Mouse (Mus musculus) embryonic facial prominence, embryonic 11.5 days (tissue): ENCODE data around the gene Aftph. TPM values are rescaled to one million over a fixed set of nuclear protein-coding genes. Genes with fewer than 3 reads are reported as not detected.

Experiments
- ATAC-seq: fragments of 200-750 bp; cut with Nextera tagmentation; replicated peaks from 2 replicates; pipeline ENCODE4 v1.8.0; 2017; ENCODE audit warnings: low read depth; ENCODE audit not compliant: insufficient number of reproducible peaks, low FRiP score, low TSS enrichment
- DNase-seq: peaks from one replicate; pipeline ENCODE4 v3.0.0-alpha.2; 2015; ENCODE audit warnings: low spot score
- H3K27ac ChIP-seq: fragments of 300-500 bp; sonication (generic); replicated peaks from 2 replicates; pipeline ENCODE4 v1.5.1; 2014; ENCODE audit warnings: mild to moderate bottlenecking, low read depth, low read length, control low read depth
- H3K27me3 ChIP-seq: fragments of 300-500 bp; sonication (generic); 2 replicates; pipeline ENCODE4 v1.6.1; 2014; ENCODE audit warnings: mild to moderate bottlenecking, low read length, moderate library complexity, mixed read lengths; ENCODE audit not compliant: control insufficient read depth, insufficient read depth
- H3K36me3 ChIP-seq: fragments of 300-500 bp; sonication (generic); replicated peaks from 2 replicates; pipeline ENCODE4 v1.6.1; 2014; ENCODE audit warnings: low read depth, mild to moderate bottlenecking, low read length, moderate library complexity, mixed read lengths; ENCODE audit not compliant: control insufficient read depth, insufficient read depth
- H3K4me1 ChIP-seq: fragments of 300-500 bp; sonication (generic); 2 replicates; pipeline ENCODE4 v1.6.1; 2014; ENCODE audit warnings: low read length, mixed read lengths; ENCODE audit not compliant: control insufficient read depth, insufficient read depth
- H3K4me2 ChIP-seq: fragments of 300-500 bp; sonication (generic); 2 replicates; pipeline ENCODE4 v1.6.1; 2014; ENCODE audit warnings: low read depth, mild to moderate bottlenecking, control low read depth, low read length, moderate library complexity
- H3K4me3 ChIP-seq: fragments of 300-500 bp; sonication (generic); 2 replicates; pipeline ENCODE4 v1.5.1; 2014; ENCODE audit warnings: low read depth, low read length, control low read depth
- H3K9ac ChIP-seq: fragments of 300-500 bp; sonication (generic); replicated peaks from 2 replicates; pipeline ENCODE4 v1.6.1; 2014; ENCODE audit warnings: mild to moderate bottlenecking, control low read depth, low read length
- H3K9me3 ChIP-seq: fragments of 300-500 bp; sonication (generic); replicated peaks from 2 replicates; pipeline ENCODE4 v1.6.1; 2016; ENCODE audit warnings: mild to moderate bottlenecking, low read length, inconsistent platforms, mixed read lengths; ENCODE audit not compliant: control insufficient read depth
- WGBS: fragments of 180-500 bp; shearing (Covaris S2); extraction: QIAGEN DNeasy Blood & Tissue Kit; methylation state at CpG from one replicate; pipeline ENCODE4 v1.1.7; 2014; 5-methylcytosine and 5-hydroxymethylcytosine counted together
- polyA plus RNA-seq: library from polyadenylated mRNA; unstranded; fragments of >200 nt; fragmentation: Nextera tagmentation; extraction: Ambion mirVana; gene quantifications from 2 replicates; pipeline ENCODE4 v1.2.1, GENCODE M21; 2014

Gene Aftph
- polyA plus RNA-seq, 1 experiment from 2014 or later, result 21.4 TPM

- DNase-seq (peak; percentile 53), ATAC-seq (0 out of 2 replicates have a peak, but pooled peaks have one; percentile 25)
- Histone ChIP-seq H3K4me2 (no peak overlapping the region), H3K27ac (no peak overlapping the region), H3K27me3 (no peaks in the 10 kb centered on the region), H3K4me1 (no peaks in the 10 kb centered on the region), H3K9me3 (no peaks in the 10 kb centered on the region), H3K4me3 (no peak overlapping the region), H3K36me3 (no peaks in the 10 kb centered on the region), H3K9ac (no peak overlapping the region)
- 28% methylated on average over 5 of the region's 5 CpGs for WGBS
Observed at GRCm38 (mm10) chr11:20663580-20664198, 77.7 kb downstream of the Aftph start.

- Histone ChIP-seq H3K27me3 (no peaks in the 10 kb centered on the region), H3K4me1 (no peaks in the 10 kb centered on the region), H3K4me3 (no peak overlapping the region), H3K4me2 (no peak overlapping the region), H3K27ac (no peak overlapping the region), H3K36me3 (no peaks in the 10 kb centered on the region), H3K9me3 (no peaks in the 10 kb centered on the region), H3K9ac (no peak overlapping the region)
- 65% methylated on average over 7 of the region's 7 CpGs for WGBS
- ATAC-seq (peak; percentile 16; the same call in 1 of the 2 replicates), DNase-seq (no peak)
Observed at GRCm38 (mm10) chr11:20662811-20663210, 78.6 kb downstream of the Aftph start.

GRCm38 (mm10) chr11:20661652-20662051, 79.7 kb downstream of the Aftph start:
- WGBS, result 34% methylated on average over 4 of the region's 4 CpGs
- H3K4me2 ChIP-seq, result no peak overlapping the region
- peaks cover 3% of the 10 kb centered on the region for H3K4me1 ChIP-seq
- DNase-seq (peak; percentile 45), ATAC-seq (no peak)
- no peak overlapping the region for H3K4me3 ChIP-seq
- no peaks in the 10 kb centered on the region for H3K9me3 ChIP-seq
- H3K36me3 ChIP-seq, result no peaks in the 10 kb centered on the region
- H3K27me3 ChIP-seq, result no peaks in the 10 kb centered on the region
- no peak overlapping the region for H3K9ac ChIP-seq
- H3K27ac ChIP-seq, result no peak overlapping the region

GRCm38 (mm10) chr11:20660111-20661097, 81.0 kb downstream of the Aftph start:
- no peak for DNase-seq
- no peaks in the 10 kb centered on the region for H3K36me3 ChIP-seq
- no peak overlapping the region for H3K4me3 ChIP-seq
- no peak for ATAC-seq
- no peak overlapping the region for H3K27ac ChIP-seq
- no peak overlapping the region for H3K4me2 ChIP-seq
- WGBS, result 80% methylated on average over 14 of the region's 14 CpGs
- H3K4me1 ChIP-seq, result peaks cover 12% of the 10 kb centered on the region
- H3K9me3 ChIP-seq, result no peaks in the 10 kb centered on the region
- H3K9ac ChIP-seq, result no peak overlapping the region
- H3K27me3 ChIP-seq, result no peaks in the 10 kb centered on the region

GRCm38 (mm10) chr11:20659094-20659493, 82.3 kb downstream of the Aftph start:
- WGBS, result 89% methylated on average over 3 of the region's 3 CpGs
- H3K27ac ChIP-seq, result no peak overlapping the region
- DNase-seq (no peak), ATAC-seq (no peak)
- H3K4me2 ChIP-seq, result no peak overlapping the region
- no peaks in the 10 kb centered on the region for H3K9me3 ChIP-seq
- no peak overlapping the region for H3K9ac ChIP-seq
- H3K4me3 ChIP-seq, result no peak overlapping the region
- H3K4me1 ChIP-seq, result peaks cover 12% of the 10 kb centered on the region
- no peaks in the 10 kb centered on the region for H3K36me3 ChIP-seq
- H3K27me3 ChIP-seq, result no peaks in the 10 kb centered on the region

GRCm38 (mm10) chr11:20656711-20657057, 84.7 kb downstream of the Aftph start:
- DNase-seq (peak; percentile 46), ATAC-seq (no peak; the same call in 1 of the 2 replicates)
- WGBS, result 12% methylated on average over 10 of the region's 10 CpGs
- peak overlapping the region; percentile 8; the same call in 1 of the 2 replicates for H3K4me3 ChIP-seq
- H3K27ac ChIP-seq, result peak overlapping the region; percentile 82
- H3K4me2 ChIP-seq, result peak overlapping the region; percentile 29
- no peaks in the 10 kb centered on the region for H3K27me3 ChIP-seq
- H3K36me3 ChIP-seq, result no peaks in the 10 kb centered on the region
- no peaks in the 10 kb centered on the region for H3K9me3 ChIP-seq
- peak overlapping the region; percentile 54 for H3K9ac ChIP-seq
- H3K4me1 ChIP-seq, result peaks cover 12% of the 10 kb centered on the region

- 13% methylated on average over 18 of the region's 18 CpGs for WGBS
- Histone ChIP-seq H3K36me3 (no peaks in the 10 kb centered on the region), H3K9ac (peak overlapping the region; percentile 54), H3K9me3 (no peaks in the 10 kb centered on the region), H3K27me3 (no peaks in the 10 kb centered on the region), H3K4me2 (peak overlapping the region; percentile 29), H3K4me3 (peak overlapping the region; percentile 8; the same call in 1 of the 2 replicates), H3K4me1 (peaks cover 12% of the 10 kb centered on the region), H3K27ac (peak overlapping the region; percentile 82)
- ATAC-seq (peak; percentile 87), DNase-seq (peak; percentile 76)
Observed at GRCm38 (mm10) chr11:20655795-20656710, 85.3 kb downstream of the Aftph start.
